Mouse (Mus musculus) frontal cortex, postnatal 10 days (tissue): ENCODE measurements around the gene Pld1.
"Not testable (repeated sequence)": the region's sequence is repeated elsewhere in the genome, so short reads cannot be mapped to it uniquely, and the experiment has no call there.

Source experiments
- DNase-seq, 2 experiments: peaks; one replicate each; pipeline ENCODE4 v3.0.0; 2022; ENCODE audit warnings: low spot score in 2 of 2, mixed read lengths in 1 of 2

Pld1 gene

GRCm38 (mm10) chr3:27942991-27943390 lies 4.5 kb downstream of the Pld1 start:
- no peak for DNase-seq

GRCm38 (mm10) chr3:27945397-27945796 lies 6.9 kb downstream of the Pld1 start:
- not testable (repeated sequence) for DNase-seq

- no peak for DNase-seq
Measured at GRCm38 (mm10) chr3:27949175-27949872, 10.8 kb downstream of the Pld1 start.

- DNase-seq = no peak
Measured at GRCm38 (mm10) chr3:27949873-27950250, 11.4 kb downstream of the Pld1 start.

GRCm38 (mm10) chr3:27950726-27951125 lies 12.2 kb downstream of the Pld1 start:
- no peak for DNase-seq

- DNase-seq = no peak
Measured at GRCm38 (mm10) chr3:27951721-27952120, 13.2 kb downstream of the Pld1 start.

- no peak for DNase-seq
Measured at GRCm38 (mm10) chr3:27956006-27956405, 17.5 kb downstream of the Pld1 start.

GRCm38 (mm10) chr3:27959221-27959620 lies 20.7 kb downstream of the Pld1 start:
- no peak for DNase-seq

GRCm38 (mm10) chr3:27961162-27961561 lies 22.7 kb downstream of the Pld1 start:
- no peak for DNase-seq

- DNase-seq = no peak
Measured at GRCm38 (mm10) chr3:27963795-27964201, 25.3 kb downstream of the Pld1 start.

GRCm38 (mm10) chr3:27968671-27969070 lies 30.2 kb downstream of the Pld1 start:
- DNase-seq = peak; percentile 17 to 28

- DNase-seq = no peak
Measured at GRCm38 (mm10) chr3:27973936-27974335, 35.4 kb downstream of the Pld1 start.

- no peak for DNase-seq
Measured at GRCm38 (mm10) chr3:27974981-27975380, 36.5 kb downstream of the Pld1 start.

GRCm38 (mm10) chr3:27976931-27977544 lies 38.5 kb downstream of the Pld1 start:
- no peak for DNase-seq

- DNase-seq = no peak
Measured at GRCm38 (mm10) chr3:27978030-27978723, 39.7 kb downstream of the Pld1 start.

- DNase-seq = no peak
Measured at GRCm38 (mm10) chr3:27981591-27981990, 43.1 kb downstream of the Pld1 start.

- peak; percentile 50 to 79 for DNase-seq
Measured at GRCm38 (mm10) chr3:27982436-27983017, 44.0 kb downstream of the Pld1 start.

GRCm38 (mm10) chr3:27983274-27983673 lies 44.8 kb downstream of the Pld1 start:
- no peak for DNase-seq

- peak; percentile 44 to 48 for DNase-seq
Measured at GRCm38 (mm10) chr3:27983935-27984577, 45.6 kb downstream of the Pld1 start.

- DNase-seq = no peak
Measured at GRCm38 (mm10) chr3:27984620-27985019, 46.1 kb downstream of the Pld1 start.

- no peak for DNase-seq
Measured at GRCm38 (mm10) chr3:27985344-27985743, 46.8 kb downstream of the Pld1 start.
